Mouse (Mus musculus): Measurements from ENCODE around the gene Pip5k1b.

GRCm38 (mm10) chr19:24604105-24604504 lies 48.4 kb upstream of the Pip5k1b start:
- TF ChIP-seq CTCF (IDR thresholded peaks at IDR 0.05; ENCODE audit: control insufficient read depth, insufficient read depth, low read length): no peak
- TF ChIP-seq POLR2A (IDR thresholded peaks at IDR 0.05; ENCODE audit: borderline replicate concordance, control insufficient read depth, low read depth, low read length): no peak

Data from bone marrow, adult 2 months (tissue).